Comparison of ENCODE assay signal across 31 mouse cellular contexts in the genomic region with DNA sequence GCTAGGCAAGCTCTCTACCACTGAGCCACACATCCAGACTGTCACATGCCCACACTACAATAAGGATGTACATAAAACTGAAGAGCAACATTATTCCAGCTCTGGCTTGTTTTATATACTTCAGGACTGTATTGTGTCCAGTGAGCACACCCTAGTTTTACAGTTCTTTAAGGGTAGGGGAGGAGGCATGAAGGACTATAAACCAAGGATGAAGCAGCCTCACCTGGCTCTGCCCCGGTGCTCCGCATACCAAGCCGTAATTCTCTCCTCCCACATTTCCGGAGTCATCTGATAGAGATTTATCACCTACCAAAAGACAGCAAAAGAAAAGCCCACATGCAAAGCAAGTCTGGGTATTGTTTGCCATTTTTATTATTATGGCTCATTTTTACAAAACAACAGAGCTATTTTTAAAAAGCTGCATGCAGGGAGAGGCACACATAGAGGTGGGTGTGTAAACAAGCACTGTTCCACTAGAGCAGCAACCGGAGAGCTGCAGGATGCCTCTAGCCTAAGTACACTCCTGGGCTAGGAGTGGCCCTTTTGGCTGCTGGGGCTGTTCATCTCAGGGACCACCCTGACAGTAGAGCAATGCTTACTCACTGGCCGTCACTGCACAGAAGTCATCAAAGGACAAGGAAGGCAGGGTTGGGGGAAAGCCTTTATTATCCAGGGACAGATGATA. TPM values are rescaled to one million over a fixed set of nuclear protein-coding genes. Genes with fewer than 3 reads are reported as not detected.
DNase-seq lines count a peak whose midpoint lies in the region; ATAC-seq and TF ChIP-seq lines count a peak whose summit lies in the region.
"Had no signal": no experiment of that assay in that cellular context is flagged by ENCODE, and none has a peak within 500 bp of the region (broad histone marks: within the 10 kb centered on the region; RNA-seq: fewer than 3 reads in every experiment).

No protein-coding gene starts in this region.

- TF ChIP-seq CTCF in layer of hippocampus, adult 2 months (conservative IDR thresholded peaks at IDR 0.05) = no peak
- TF ChIP-seq CTCF in intestine, postnatal 0 days (IDR thresholded peaks at IDR 0.05; ENCODE audit: low read depth) = no peak
- TF ChIP-seq CTCF in small intestine, adult 2 months (IDR thresholded peaks at IDR 0.05; ENCODE audit: extremely low read depth, insufficient read length, insufficient replicate concordance, low read depth, low read length) = no peak

- peak overlapping the region; percentile 73 for H3K27ac ChIP-seq in layer of hippocampus, adult 2 months
- peak overlapping the region; percentile 54 for H3K27ac ChIP-seq in intestine, postnatal 0 days (ENCODE audit: low read depth, low read length)
- 0 out of 2 replicates have a peak overlapping the region, but pooled peaks have one; percentile 11 for H3K27ac ChIP-seq in small intestine, adult 2 months (ENCODE audit: insufficient read depth, low read depth, low read length)
- H3K27ac ChIP-seq: embryonic facial prominence, embryonic 13.5 days; forebrain, embryonic 10.5 days; forebrain, embryonic 15.5 days; heart, embryonic 10.5 days; heart, embryonic 15.5 days; hindbrain, embryonic 12.5 days; hindbrain, postnatal 0 days; kidney, postnatal 0 days; limb, embryonic 13.5 days; lung, embryonic 15.5 days had no signal

- H3K27me3 ChIP-seq in intestine, postnatal 0 days (replicated peaks; ENCODE audit: control insufficient read depth, insufficient read depth, low read length) = no peaks in the 10 kb centered on the region
- H3K27me3 ChIP-seq in small intestine, adult 2 months (ENCODE audit: control insufficient read depth, insufficient read depth, low read length) = no peaks in the 10 kb centered on the region
- H3K27me3 ChIP-seq: embryonic facial prominence, embryonic 13.5 days; forebrain, embryonic 15.5 days; heart, embryonic 15.5 days; hindbrain, embryonic 12.5 days; limb, embryonic 13.5 days; lung, embryonic 15.5 days had no signal

- WGBS in intestine, postnatal 0 days = 30% methylated on average over 6 of the region's 6 CpGs
- 42% methylated on average over 6 of the region's 6 CpGs for WGBS in small intestine, adult 2 months

- DNase-seq in layer of hippocampus, adult 2 months (ENCODE audit: low spot score in 2 of 2) = no peak
- no peak for DNase-seq in layer of hippocampus, adult 9-11 months
- DNase-seq in brain, adult 2 months (ENCODE audit: low read depth, low spot score) = peak; percentile 24
- DNase-seq in right cerebral cortex, postnatal 36 days (ENCODE audit: low spot score in 2 of 2) = no peak
- DNase-seq in kidney, adult 9 months = no peak
- no peak for DNase-seq in lung, postnatal 10 days
- DNase-seq: adrenal gland, postnatal 14 days; cerebellum, adult 11-12 months; cerebellum, adult 9-11 months; gastrocnemius, postnatal 25 days; heart, adult 11 months; heart, postnatal 36 days; kidney, adult 2 months; lung, postnatal 4 days; right cerebral cortex, postnatal 25 days; thymus, postnatal 4 days had no signal

- peak overlapping the region; percentile 10 for H3K4me2 ChIP-seq in intestine, postnatal 0 days (replicated peaks; ENCODE audit: low read depth)
- H3K4me2 ChIP-seq: embryonic facial prominence, embryonic 13.5 days; forebrain, embryonic 15.5 days; heart, embryonic 15.5 days; hindbrain, embryonic 12.5 days; limb, embryonic 13.5 days; liver, embryonic 11.5 days; lung, embryonic 15.5 days had no signal

- no peak overlapping the region for H3K9ac ChIP-seq in intestine, postnatal 0 days (ENCODE audit: low read depth, low read length)
- H3K9ac ChIP-seq: embryonic facial prominence, embryonic 13.5 days; forebrain, embryonic 15.5 days; heart, embryonic 15.5 days; hindbrain, embryonic 12.5 days; limb, embryonic 13.5 days; lung, embryonic 15.5 days had no signal

- no peaks in the 10 kb centered on the region for H3K4me1 ChIP-seq in intestine, postnatal 0 days (replicated peaks; ENCODE audit: control insufficient read depth, insufficient read depth, low read length)
- H3K4me1 ChIP-seq in small intestine, adult 2 months (ENCODE audit: control insufficient read depth, insufficient read depth, insufficient read length, low read length) = peaks cover 18% of the 10 kb centered on the region
- H3K4me1 ChIP-seq: lung, embryonic 15.5 days had no signal

- no peaks in the 10 kb centered on the region for H3K9me3 ChIP-seq in intestine, postnatal 0 days (ENCODE audit: control insufficient read depth)
- H3K9me3 ChIP-seq: embryonic facial prominence, embryonic 13.5 days; forebrain, embryonic 10.5 days; forebrain, embryonic 15.5 days; heart, embryonic 10.5 days; heart, embryonic 15.5 days; hindbrain, embryonic 12.5 days; limb, embryonic 13.5 days; lung, embryonic 15.5 days had no signal

- H3K4me3 ChIP-seq in layer of hippocampus, adult 2 months = no peak overlapping the region
- no peak overlapping the region for H3K4me3 ChIP-seq in intestine, postnatal 0 days (ENCODE audit: low read depth, low read length)
- no peak overlapping the region for H3K4me3 ChIP-seq in small intestine, adult 2 months (ENCODE audit: low read depth, low read length)
- H3K4me3 ChIP-seq: embryonic facial prominence, embryonic 13.5 days; forebrain, embryonic 10.5 days; forebrain, embryonic 15.5 days; heart, embryonic 10.5 days; heart, embryonic 15.5 days; hindbrain, embryonic 12.5 days; limb, embryonic 13.5 days; lung, embryonic 15.5 days had no signal

- ATAC-seq in intestine, postnatal 0 days = peak; percentile 84
- ATAC-seq: forebrain, embryonic 15.5 days; hindbrain, postnatal 0 days; midbrain, embryonic 16.5 days had no signal

- TF ChIP-seq POLR2A in small intestine, adult 2 months (IDR thresholded peaks at IDR 0.05; ENCODE audit: low read depth, low read length) = no peak

- peaks cover 11% of the 10 kb centered on the region for H3K36me3 ChIP-seq in intestine, postnatal 0 days (ENCODE audit: control insufficient read depth, insufficient read depth)
- H3K36me3 ChIP-seq in small intestine, adult 2 months (ENCODE audit: control insufficient read depth, insufficient read depth, low read length) = peaks cover 16% of the 10 kb centered on the region

RNA-seq across cellular contexts. Expression of a gene that starts 43.2 kb away (rescaled TPM):
- 100 to 1,000 TPM in 1 of 2 experiments, 10 to 100 TPM in 1; 91.2 to 102 TPM for total RNA-seq in layer of hippocampus, adult 2 months (2021)
- 16.0 and 16.6 TPM in 2 replicates for polyA plus RNA-seq in intestine, postnatal 0 days (2015; fragmentation: Nextera tagmentation; extraction: Ambion mirVana)
- polyA plus RNA-seq in small intestine, adult 2 months (2012; rRNA removed) = 26.1 and 43.5 TPM in 2 replicates

RNA-seq across cellular contexts. Expression of a gene that starts 59.6 kb away (rescaled TPM):
- 100 to 1,000 TPM; 309 to 329 TPM for total RNA-seq in layer of hippocampus, adult 2 months (2021)
- 0.10 and 0.13 TPM in 2 replicates for polyA plus RNA-seq in intestine, postnatal 0 days (2015; fragmentation: Nextera tagmentation; extraction: Ambion mirVana)
- polyA plus RNA-seq in small intestine, adult 2 months (2012; rRNA removed) = not detected in 2 replicates
- total RNA-seq: common myeloid progenitor, adult 5-6 weeks; heart, postnatal 36 days had no signal
- polyA plus RNA-seq: kidney, adult 2 months; lung, embryonic 15.5 days had no signal

Comparison
In these comparisons a context has a peak if more than half of its experiments do, and no peak if none do; other contexts are left out.
1. H3K27ac ChIP-seq: peak in every context shown above with its lines; median percentile 73 in layer of hippocampus, adult 2 months; 54 in intestine, postnatal 0 days; 11 in small intestine, adult 2 months.